Mouse (Mus musculus) stomach, embryonic 16.5 days (tissue): ENCODE results near the gene Aldh1b1. TPM values are rescaled to one million over a fixed set of nuclear protein-coding genes. Genes with fewer than 3 reads are reported as not detected.

Experiments
- ATAC-seq: fragments of 200-750 bp; cut with Nextera tagmentation; 2 replicates; pipeline ENCODE4 v1.8.0; 2017; ENCODE audit warnings: moderate number of reproducible peaks, moderate TSS enrichment; ENCODE audit not compliant: insufficient read depth, low FRiP score
- H3K27ac ChIP-seq: fragments of 300-500 bp; sonication (generic); 2 replicates; pipeline ENCODE4 v1.5.1; 2014; ENCODE audit warnings: low read length
- H3K27me3 ChIP-seq: fragments of 300-500 bp; sonication (generic); 2 replicates; pipeline ENCODE4 v1.6.1; 2014; ENCODE audit warnings: low read length, control low read depth, mixed read lengths; ENCODE audit not compliant: control insufficient read depth, insufficient read depth
- H3K36me3 ChIP-seq: fragments of 300-500 bp; sonication (generic); 2 replicates; pipeline ENCODE4 v1.6.1; 2014; ENCODE audit warnings: low read length; ENCODE audit not compliant: control insufficient read depth, insufficient read depth
- H3K4me1 ChIP-seq: fragments of 300-500 bp; sonication (generic); 2 replicates; pipeline ENCODE4 v1.6.1; 2014; ENCODE audit warnings: low read length, control low read depth, mixed read lengths; ENCODE audit not compliant: control insufficient read depth, insufficient read depth
- H3K4me2 ChIP-seq: fragments of 300-500 bp; sonication (generic); 2 replicates; pipeline ENCODE4 v1.6.1; 2014; ENCODE audit warnings: low read depth, low read length, mixed read lengths
- H3K4me3 ChIP-seq: fragments of 300-500 bp; sonication (generic); replicated peaks from 2 replicates; pipeline ENCODE4 v1.5.1; 2014; ENCODE audit warnings: mild to moderate bottlenecking, low read length
- H3K9ac ChIP-seq: fragments of 300-500 bp; sonication (generic); 2 replicates; pipeline ENCODE4 v1.6.1; 2014; ENCODE audit warnings: low read length
- H3K9me3 ChIP-seq: fragments of 300-500 bp; sonication (generic); replicated peaks from 2 replicates; pipeline ENCODE4 v1.6.1; 2016; ENCODE audit warnings: low read length, control low read depth; ENCODE audit not compliant: control insufficient read depth
- WGBS: fragments of 180-500 bp; shearing (Covaris S2); extraction: QIAGEN DNeasy Blood & Tissue Kit; methylation state at CpG from one replicate; pipeline ENCODE4 v1.1.7; 2014; 5-methylcytosine and 5-hydroxymethylcytosine counted together
- polyA plus RNA-seq: library from polyadenylated mRNA; unstranded; fragments of >200 nt; fragmentation: Nextera tagmentation; extraction: Ambion mirVana; gene quantifications from 2 replicates; pipeline ENCODE4 v1.2.1, GENCODE M21; 2015

The Aldh1b1 gene
- polyA plus RNA-seq, 1 experiment from 2014 or later, result 95.3 TPM

DNA sequence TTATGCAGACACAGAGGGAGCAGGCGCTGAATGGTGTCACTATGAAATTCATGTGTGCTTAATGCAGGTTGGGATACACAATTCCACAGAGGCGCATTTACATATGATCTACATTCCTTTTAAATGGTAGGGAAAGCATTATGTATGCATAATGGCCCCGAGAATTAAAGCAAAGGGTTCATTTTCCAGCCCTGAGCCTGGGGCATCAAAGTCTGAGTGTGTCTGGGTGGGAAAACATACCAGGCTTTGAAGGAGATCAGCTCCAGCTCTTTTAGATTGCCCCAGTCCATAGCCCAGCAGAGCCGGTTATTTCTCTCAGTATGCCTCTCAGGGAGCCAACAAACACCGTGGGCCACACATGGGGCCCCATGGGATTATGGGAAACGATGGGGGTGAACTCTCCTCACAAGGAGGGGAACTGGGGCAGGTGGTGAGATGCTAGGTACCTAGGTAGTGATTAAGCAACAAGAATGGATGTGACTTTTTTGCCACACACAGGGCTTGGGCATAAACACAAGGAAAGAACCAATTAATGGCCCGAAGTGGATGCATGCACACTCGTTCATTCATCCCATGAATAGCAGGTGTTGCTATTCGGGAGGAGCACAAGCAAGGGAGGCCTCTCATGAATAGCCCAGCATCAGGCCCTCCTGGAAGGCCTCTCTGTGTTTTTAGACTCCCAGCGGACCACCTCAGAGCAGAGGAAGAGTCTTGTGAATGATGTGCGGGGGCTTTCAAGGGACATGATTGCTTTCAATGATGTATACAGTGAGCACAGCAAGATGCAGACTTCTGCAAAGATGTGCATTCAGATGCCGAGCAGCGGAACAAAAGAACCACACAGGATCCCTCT, 31.3 kb downstream of the Aldh1b1 start:
- Histone ChIP-seq H3K4me3 (no peak overlapping the region), H3K9ac (no peak overlapping the region), H3K4me1 (no peaks in the 10 kb centered on the region), H3K27ac (no peak overlapping the region), H3K27me3 (peaks cover 45% of the 10 kb centered on the region), H3K36me3 (no peaks in the 10 kb centered on the region), H3K9me3 (no peaks in the 10 kb centered on the region), H3K4me2 (no peak overlapping the region)
- no peak for ATAC-seq
- WGBS, result 59% methylated on average over 13 of the region's 13 CpGs

DNA sequence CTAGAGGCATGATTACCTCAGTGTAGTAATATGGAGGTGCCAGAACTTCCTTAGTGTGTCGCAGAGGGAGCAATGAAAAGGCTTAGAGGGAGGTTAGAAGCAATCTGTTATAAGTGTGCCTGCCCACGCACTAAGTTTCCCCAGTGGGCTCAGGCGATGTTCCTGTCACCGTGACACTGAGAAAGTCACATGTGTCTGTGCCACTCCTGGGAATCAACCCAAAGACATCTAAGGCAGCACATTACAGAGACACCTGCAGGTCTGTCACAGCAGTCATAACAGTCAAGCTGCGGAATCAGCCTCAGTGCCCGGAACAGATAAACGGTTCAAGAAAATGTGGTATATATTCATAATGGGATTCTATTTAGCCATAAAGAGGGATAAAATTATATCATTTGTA, 33.2 kb downstream of the Aldh1b1 start:
- Histone ChIP-seq H3K36me3 (no peaks in the 10 kb centered on the region), H3K4me2 (no peak overlapping the region), H3K27ac (no peak overlapping the region), H3K9me3 (no peaks in the 10 kb centered on the region), H3K27me3 (peaks cover 27% of the 10 kb centered on the region), H3K9ac (no peak overlapping the region), H3K4me3 (no peak overlapping the region), H3K4me1 (no peaks in the 10 kb centered on the region)
- ATAC-seq, result no peak
- WGBS, result 84% methylated on average over 7 of the region's 7 CpGs

- ATAC-seq, result no peak
- peaks cover 14% of the 10 kb centered on the region; the same call in 1 of the 2 replicates for H3K27me3 ChIP-seq
- no peak overlapping the region for H3K4me3 ChIP-seq
- no peak overlapping the region for H3K4me2 ChIP-seq
- H3K36me3 ChIP-seq, result no peaks in the 10 kb centered on the region
- no peak overlapping the region for H3K27ac ChIP-seq
- no peaks in the 10 kb centered on the region for H3K4me1 ChIP-seq
- 35% methylated on average over 5 of the region's 5 CpGs for WGBS
- no peak overlapping the region for H3K9ac ChIP-seq
- no peaks in the 10 kb centered on the region for H3K9me3 ChIP-seq
These were observed 34.6 kb downstream of the Aldh1b1 start for GRCm38 (mm10) chr4:45833461-45833860.

DNA sequence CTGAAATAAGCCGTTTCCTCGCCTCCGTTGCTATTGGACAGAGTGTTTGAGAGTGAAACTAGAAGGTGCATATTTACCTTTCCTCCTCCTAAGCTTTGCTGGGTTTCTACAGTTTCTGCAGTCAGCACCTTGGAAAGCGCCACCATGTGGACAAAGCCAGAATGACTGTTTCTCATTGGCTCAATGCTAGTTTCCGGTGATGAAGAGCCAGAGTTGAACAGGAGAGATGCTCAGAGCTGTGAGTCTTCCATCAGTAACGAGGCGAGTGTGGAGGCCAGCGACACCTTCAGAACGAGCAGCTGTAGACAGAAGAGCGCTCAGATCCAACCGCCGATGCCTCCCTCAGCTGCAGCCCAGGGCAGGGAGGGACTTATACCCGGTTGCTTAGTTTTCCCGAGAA, 45.5 kb downstream of the Aldh1b1 start:
- Histone ChIP-seq H3K36me3 (no peaks in the 10 kb centered on the region), H3K9ac (no peak overlapping the region), H3K27ac (no peak overlapping the region), H3K9me3 (no peaks in the 10 kb centered on the region), H3K4me3 (no peak overlapping the region), H3K27me3 (no peaks in the 10 kb centered on the region), H3K4me1 (no peaks in the 10 kb centered on the region), H3K4me2 (no peak overlapping the region)
- no peak for ATAC-seq
- WGBS, result 53% methylated on average over 14 of the region's 14 CpGs

GRCm38 (mm10) chr4:45846263-45846662, 47.4 kb downstream of the Aldh1b1 start:
- no peak overlapping the region for H3K4me2 ChIP-seq
- H3K27ac ChIP-seq, result no peak overlapping the region
- ATAC-seq, result no peak
- H3K4me3 ChIP-seq, result no peak overlapping the region
- H3K36me3 ChIP-seq, result no peaks in the 10 kb centered on the region
- no peaks in the 10 kb centered on the region for H3K27me3 ChIP-seq
- no peaks in the 10 kb centered on the region for H3K4me1 ChIP-seq
- 86% methylated on average over 2 of the region's 2 CpGs for WGBS
- H3K9me3 ChIP-seq, result no peaks in the 10 kb centered on the region
- H3K9ac ChIP-seq, result no peak overlapping the region

GRCm38 (mm10) chr4:45848109-45848824, 49.4 kb downstream of the Aldh1b1 start, which contains the start of gene Stra6l:
Stra6l (plus strand) TSS chr4:45848664.
- ATAC-seq, result no peak
- no peaks in the 10 kb centered on the region for H3K4me1 ChIP-seq
- H3K4me3 ChIP-seq, result no peak within 1 kb of the TSS
- H3K36me3 ChIP-seq, result no peaks in the 10 kb centered on the region
- no peaks in the 10 kb centered on the region for H3K9me3 ChIP-seq
- no peaks in the 10 kb centered on the region for H3K27me3 ChIP-seq
- H3K4me2 ChIP-seq, result no peak within 1 kb of the TSS
- H3K27ac ChIP-seq, result no peak within 1 kb of the TSS
- WGBS, result 47% methylated on average over 10 of the region's 10 CpGs
- H3K9ac ChIP-seq, result no peak within 1 kb of the TSS

- Histone ChIP-seq H3K27me3 (no peaks in the 10 kb centered on the region), H3K4me2 (no peak overlapping the region), H3K4me3 (no peak overlapping the region), H3K4me1 (peaks cover 1% of the 10 kb centered on the region; the same call in 1 of the 2 replicates), H3K9me3 (no peaks in the 10 kb centered on the region), H3K27ac (no peak overlapping the region), H3K9ac (no peak overlapping the region), H3K36me3 (no peaks in the 10 kb centered on the region)
- 43% methylated on average over 10 of the region's 10 CpGs for WGBS
- ATAC-seq, result no peak
These were observed 50.0 kb downstream of the Aldh1b1 start for GRCm38 (mm10) chr4:45848825-45849156.

DNA sequence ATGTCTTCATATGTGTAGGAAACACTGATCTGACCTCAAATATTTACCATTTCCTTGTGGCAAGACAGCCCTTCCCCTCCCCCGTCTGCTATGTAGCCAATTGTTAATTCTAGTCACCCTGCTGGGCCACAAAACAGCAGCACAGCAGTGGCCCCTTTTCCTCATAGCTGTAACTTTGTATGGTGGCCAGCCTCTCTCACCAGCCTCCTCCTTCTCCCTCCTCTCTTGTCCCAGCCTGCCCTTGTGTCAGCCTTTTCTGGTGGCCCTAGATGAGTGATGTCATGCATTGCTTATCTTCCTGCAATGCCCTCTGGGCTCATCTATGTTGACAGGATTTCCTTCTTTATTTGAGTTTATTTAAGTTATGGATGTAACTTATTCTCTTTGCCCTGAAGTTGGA, 50.6 kb downstream of the Aldh1b1 start:
- H3K4me1 ChIP-seq, result peaks cover 4% of the 10 kb centered on the region; the same call in 1 of the 2 replicates
- H3K9me3 ChIP-seq, result no peaks in the 10 kb centered on the region
- 66% methylated on average over 1 of the region's 1 CpGs for WGBS
- H3K9ac ChIP-seq, result no peak overlapping the region
- no peaks in the 10 kb centered on the region for H3K27me3 ChIP-seq
- H3K4me3 ChIP-seq, result no peak overlapping the region
- H3K27ac ChIP-seq, result no peak overlapping the region
- ATAC-seq, result no peak
- H3K4me2 ChIP-seq, result no peak overlapping the region
- no peaks in the 10 kb centered on the region for H3K36me3 ChIP-seq

GRCm38 (mm10) chr4:45851640-45852051, 52.8 kb downstream of the Aldh1b1 start:
- H3K27ac ChIP-seq, result no peak overlapping the region
- WGBS, result 19% methylated on average over 3 of the region's 3 CpGs
- no peak overlapping the region for H3K4me3 ChIP-seq
- no peaks in the 10 kb centered on the region for H3K36me3 ChIP-seq
- no peaks in the 10 kb centered on the region for H3K9me3 ChIP-seq
- peaks cover 4% of the 10 kb centered on the region for H3K4me1 ChIP-seq
- H3K9ac ChIP-seq, result no peak overlapping the region
- no peaks in the 10 kb centered on the region for H3K27me3 ChIP-seq
- peak; percentile 61; the same call in 1 of the 2 replicates for ATAC-seq
- no peak overlapping the region for H3K4me2 ChIP-seq
